Mouse (Mus musculus) forebrain, embryonic 15.5 days (tissue): ENCODE results near the gene Mark2. TPM values are rescaled to one million over a fixed set of nuclear protein-coding genes. Genes with fewer than 3 reads are reported as not detected.
A peak's percentile ranks its signal among the peaks of the same experiment; 100 is the strongest.

Source experiments
- ATAC-seq: fragments of 200-750 bp; cut with Nextera tagmentation; replicated peaks from 2 replicates; pipeline ENCODE4 v1.8.0; 2017; ENCODE audit warnings: mild to moderate bottlenecking, moderate TSS enrichment, moderate library complexity
- H3K27ac ChIP-seq: fragments of 300-500 bp; sonication (generic); replicated peaks from 2 replicates; pipeline ENCODE4 v1.5.1; 2015; ENCODE audit warnings: mild to moderate bottlenecking, inconsistent platforms
- H3K27me3 ChIP-seq: fragments of 300-500 bp; sonication (generic); 2 replicates; pipeline ENCODE4 v1.6.1; 2015; ENCODE audit warnings: inconsistent platforms
- H3K36me3 ChIP-seq: fragments of 300-500 bp; sonication (generic); 2 replicates; pipeline ENCODE4 v1.6.1; 2015; ENCODE audit warnings: mild to moderate bottlenecking, inconsistent platforms
- H3K4me1 ChIP-seq: fragments of 300-500 bp; sonication (generic); 2 replicates; pipeline ENCODE4 v1.6.1; 2015; ENCODE audit warnings: inconsistent platforms
- H3K4me2 ChIP-seq: fragments of 300-500 bp; sonication (generic); replicated peaks from 2 replicates; pipeline ENCODE4 v1.6.1; 2015; ENCODE audit warnings: mild to moderate bottlenecking, inconsistent platforms
- H3K4me3 ChIP-seq: fragments of 300-500 bp; sonication (generic); 2 replicates; pipeline ENCODE4 v1.5.1; 2015; ENCODE audit warnings: mild to moderate bottlenecking, inconsistent platforms
- H3K9ac ChIP-seq: fragments of 300-500 bp; sonication (generic); replicated peaks from 2 replicates; pipeline ENCODE4 v1.6.1; 2015; ENCODE audit warnings: mild to moderate bottlenecking, inconsistent platforms
- H3K9me3 ChIP-seq: fragments of 300-500 bp; sonication (generic); 2 replicates; pipeline ENCODE4 v1.6.1; 2016; ENCODE audit warnings: inconsistent platforms
- WGBS: fragments of 180-500 bp; shearing (Covaris S2); methylation state at CpG from one replicate; pipeline ENCODE4 v1.1.7; 2015; ENCODE audit warnings: mixed read lengths; 5-methylcytosine and 5-hydroxymethylcytosine counted together
- polyA plus RNA-seq: library from polyadenylated mRNA; unstranded; fragments of >200 nt; fragmentation: Nextera tagmentation; extraction: Ambion mirVana; gene quantifications from 2 replicates; pipeline ENCODE4 v1.2.1, GENCODE M21; 2015

The Mark2 gene
- polyA plus RNA-seq, 1 experiment from 2014 or later: 52.8 TPM

DNA sequence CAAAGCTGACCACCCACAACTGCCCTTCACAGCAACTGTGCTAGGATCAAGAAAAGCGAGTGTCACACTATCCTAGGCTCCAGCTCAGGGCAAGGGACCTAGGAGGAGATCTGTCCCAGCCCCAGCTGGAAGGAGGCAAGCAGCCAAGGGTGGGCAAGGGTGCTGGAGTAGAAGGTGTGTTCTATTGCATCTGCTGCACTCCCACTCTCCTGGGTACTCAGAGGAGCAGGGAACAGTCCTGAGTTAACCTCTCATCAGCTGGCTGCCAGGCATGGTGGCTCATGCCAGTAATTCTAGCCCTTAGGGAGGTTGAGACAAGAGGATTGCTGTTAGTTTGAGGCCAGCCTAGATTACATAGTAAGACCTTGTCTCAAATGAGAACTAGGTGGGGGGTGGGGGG is 8.3 kb upstream of the Mark2 start:
- no peak for ATAC-seq
- no peak overlapping the region for H3K9ac ChIP-seq
- H3K4me3 ChIP-seq: no peak overlapping the region
- H3K9me3 ChIP-seq: no peaks in the 10 kb centered on the region
- 31% methylated on average over 1 of the region's 1 CpGs for WGBS
- no peak overlapping the region for H3K27ac ChIP-seq
- H3K4me1 ChIP-seq: no peaks in the 10 kb centered on the region
- no peaks in the 10 kb centered on the region for H3K27me3 ChIP-seq
- H3K4me2 ChIP-seq: no peak overlapping the region
- H3K36me3 ChIP-seq: 0 out of 2 replicates have a peak, but pooled peaks cover 2% of the 10 kb centered on the region

DNA sequence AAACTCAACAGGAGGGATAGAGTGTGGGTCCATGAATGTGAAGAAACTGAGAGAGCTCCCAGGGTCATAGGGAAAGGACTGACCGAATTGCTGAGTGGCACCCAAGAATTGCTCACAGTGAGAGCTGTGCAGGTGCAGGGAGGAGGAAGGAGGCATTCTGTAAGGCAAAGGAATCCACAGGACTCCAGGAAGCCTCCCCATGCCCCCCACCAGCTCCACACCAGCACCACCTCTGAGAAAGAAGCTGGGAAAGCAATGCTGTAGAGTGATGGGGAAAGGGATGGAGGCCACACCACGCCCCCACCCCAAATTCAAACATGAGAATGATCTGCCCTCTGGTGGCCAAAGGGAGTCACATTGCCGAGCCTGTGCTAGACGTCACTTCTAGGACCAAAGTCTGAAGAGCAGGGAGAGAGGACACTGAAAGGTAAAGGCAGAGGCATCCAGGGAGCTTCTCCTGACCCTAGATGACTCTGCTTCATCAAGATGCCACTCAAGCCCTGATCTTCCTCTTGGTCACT is 3.6 kb upstream of the Mark2 start:
- no peak overlapping the region for H3K4me2 ChIP-seq
- H3K9ac ChIP-seq: no peak overlapping the region
- no peak overlapping the region for H3K27ac ChIP-seq
- ATAC-seq: no peak
- H3K27me3 ChIP-seq: no peaks in the 10 kb centered on the region
- no peak overlapping the region for H3K4me3 ChIP-seq
- no peaks in the 10 kb centered on the region for H3K9me3 ChIP-seq
- H3K4me1 ChIP-seq: peaks cover 10% of the 10 kb centered on the region
- H3K36me3 ChIP-seq: no peaks in the 10 kb centered on the region
- 20% methylated on average over 4 of the region's 4 CpGs for WGBS

- no peak overlapping the region for H3K9ac ChIP-seq
- H3K4me2 ChIP-seq: no peak overlapping the region
- no peak for ATAC-seq
- H3K36me3 ChIP-seq: no peaks in the 10 kb centered on the region
- H3K9me3 ChIP-seq: no peaks in the 10 kb centered on the region
- peaks cover 36% of the 10 kb centered on the region for H3K4me1 ChIP-seq
- 85% methylated on average over 2 of the region's 2 CpGs for WGBS
- no peak overlapping the region for H3K4me3 ChIP-seq
- no peaks in the 10 kb centered on the region for H3K27me3 ChIP-seq
- H3K27ac ChIP-seq: no peak overlapping the region
These were observed 986 bp upstream of the Mark2 start for GRCm38 (mm10) chr19:7342646-7343045.

- under 1% methylated on average over 33 of the region's 46 CpGs for WGBS
- Histone ChIP-seq H3K27ac (peak overlapping the region; percentile 90), H3K27me3 (no peaks in the 10 kb centered on the region), H3K4me2 (peak overlapping the region; percentile 88), H3K36me3 (no peaks in the 10 kb centered on the region), H3K4me1 (peaks cover 52% of the 10 kb centered on the region), H3K9me3 (no peaks in the 10 kb centered on the region), H3K4me3 (peak overlapping the region; percentile 95), H3K9ac (peak overlapping the region; percentile 99)
- ATAC-seq: peak; percentile 84
These were observed 732 bp downstream of the Mark2 start for GRCm38 (mm10) chr19:7340780-7341475.

GRCm38 (mm10) chr19:7340371-7340779 is 1.3 kb downstream of the Mark2 start:
- H3K4me3 ChIP-seq: peak overlapping the region; percentile 95
- 2% methylated on average over 15 of the region's 15 CpGs for WGBS
- H3K36me3 ChIP-seq: no peaks in the 10 kb centered on the region
- peak overlapping the region; percentile 88 for H3K4me2 ChIP-seq
- peak overlapping the region; percentile 99 for H3K9ac ChIP-seq
- H3K9me3 ChIP-seq: no peaks in the 10 kb centered on the region
- peaks cover 54% of the 10 kb centered on the region for H3K4me1 ChIP-seq
- peak overlapping the region; percentile 90; the same call in 1 of the 2 replicates for H3K27ac ChIP-seq
- no peaks in the 10 kb centered on the region for H3K27me3 ChIP-seq
- ATAC-seq: no peak

GRCm38 (mm10) chr19:7339867-7340266 is 1.8 kb downstream of the Mark2 start:
- Histone ChIP-seq H3K27me3 (no peaks in the 10 kb centered on the region), H3K36me3 (no peaks in the 10 kb centered on the region), H3K27ac (no peak overlapping the region), H3K9me3 (no peaks in the 10 kb centered on the region), H3K4me2 (peak overlapping the region; percentile 88), H3K4me1 (peaks cover 54% of the 10 kb centered on the region), H3K9ac (peak overlapping the region; percentile 99), H3K4me3 (peak overlapping the region; percentile 95)
- WGBS: 47% methylated on average over 4 of the region's 4 CpGs
- ATAC-seq: no peak

DNA sequence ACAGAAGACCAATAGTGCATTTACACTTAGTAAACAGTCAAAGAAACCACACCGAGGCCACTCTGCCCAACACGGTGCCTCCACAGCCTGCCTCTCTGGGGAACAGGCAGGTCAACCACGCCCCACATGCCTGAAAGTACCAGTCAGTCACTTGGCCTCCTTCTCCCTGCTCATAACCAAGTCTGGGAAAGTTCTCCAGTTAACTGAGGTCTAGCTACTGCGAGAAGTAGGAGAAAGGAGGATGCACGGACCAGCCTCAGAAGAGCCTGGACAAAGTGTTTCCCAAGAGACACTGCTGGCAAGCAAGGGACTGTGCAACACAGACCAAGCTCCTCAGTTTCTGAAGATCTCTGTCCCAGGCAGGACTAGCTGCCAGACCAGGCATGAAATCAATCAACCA is 2.6 kb downstream of the Mark2 start:
- no peaks in the 10 kb centered on the region for H3K36me3 ChIP-seq
- peak overlapping the region; percentile 95 for H3K4me3 ChIP-seq
- H3K4me1 ChIP-seq: peaks cover 54% of the 10 kb centered on the region
- ATAC-seq: no peak
- no peaks in the 10 kb centered on the region for H3K9me3 ChIP-seq
- H3K9ac ChIP-seq: peak overlapping the region; percentile 99
- no peak overlapping the region for H3K27ac ChIP-seq
- 68% methylated on average over 5 of the region's 5 CpGs for WGBS
- H3K4me2 ChIP-seq: peak overlapping the region; percentile 88
- no peaks in the 10 kb centered on the region for H3K27me3 ChIP-seq

GRCm38 (mm10) chr19:7337781-7338342 is 3.8 kb downstream of the Mark2 start:
- no peak for ATAC-seq
- H3K9me3 ChIP-seq: no peaks in the 10 kb centered on the region
- H3K27ac ChIP-seq: no peak overlapping the region
- H3K9ac ChIP-seq: no peak overlapping the region
- no peaks in the 10 kb centered on the region for H3K36me3 ChIP-seq
- no peak overlapping the region for H3K4me2 ChIP-seq
- H3K4me1 ChIP-seq: peaks cover 54% of the 10 kb centered on the region
- no peak overlapping the region for H3K4me3 ChIP-seq
- no peaks in the 10 kb centered on the region for H3K27me3 ChIP-seq
- WGBS: 92% methylated on average over 2 of the region's 2 CpGs

- H3K9ac ChIP-seq: no peak overlapping the region
- ATAC-seq: no peak
- H3K27ac ChIP-seq: no peak overlapping the region
- H3K4me3 ChIP-seq: no peak overlapping the region
- no peaks in the 10 kb centered on the region for H3K36me3 ChIP-seq
- WGBS: 90% methylated on average over 4 of the region's 4 CpGs
- H3K27me3 ChIP-seq: no peaks in the 10 kb centered on the region
- no peaks in the 10 kb centered on the region for H3K9me3 ChIP-seq
- no peak overlapping the region for H3K4me2 ChIP-seq
- peaks cover 47% of the 10 kb centered on the region for H3K4me1 ChIP-seq
These were observed 6.0 kb downstream of the Mark2 start for GRCm38 (mm10) chr19:7335656-7336055.

DNA sequence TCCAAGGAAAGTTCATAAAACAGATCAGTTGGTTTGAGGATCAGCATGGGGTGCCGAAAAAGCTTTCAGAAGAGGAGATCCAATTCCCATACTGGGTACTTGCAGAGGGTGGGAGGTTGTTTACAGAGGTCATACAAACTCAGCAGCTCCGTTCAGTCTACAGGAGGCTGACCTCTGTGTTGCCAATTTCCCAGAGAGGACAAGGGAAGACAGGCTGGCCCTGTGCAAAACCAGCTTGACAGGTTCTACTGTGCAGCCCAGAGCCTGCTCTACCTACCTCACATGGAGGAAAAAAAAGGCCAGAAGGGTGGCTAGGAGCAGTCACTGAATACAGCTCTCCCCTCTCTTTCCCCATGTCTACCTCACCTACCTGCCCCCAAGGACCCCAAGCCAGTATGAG is 7.6 kb downstream of the Mark2 start:
- Histone ChIP-seq H3K27ac (no peak overlapping the region), H3K36me3 (peaks cover 3% of the 10 kb centered on the region; the same call in 1 of the 2 replicates), H3K4me2 (no peak overlapping the region), H3K27me3 (no peaks in the 10 kb centered on the region), H3K9ac (no peak overlapping the region), H3K9me3 (no peaks in the 10 kb centered on the region), H3K4me3 (no peak overlapping the region), H3K4me1 (peaks cover 31% of the 10 kb centered on the region)
- 88% methylated on average over 2 of the region's 2 CpGs for WGBS
- ATAC-seq: no peak

- H3K36me3 ChIP-seq: no peaks in the 10 kb centered on the region
- WGBS: 42% methylated on average over 3 of the region's 3 CpGs
- H3K9me3 ChIP-seq: no peaks in the 10 kb centered on the region
- H3K4me2 ChIP-seq: no peak overlapping the region
- H3K4me1 ChIP-seq: peaks cover 3% of the 10 kb centered on the region; the same call in 1 of the 2 replicates
- no peaks in the 10 kb centered on the region for H3K27me3 ChIP-seq
- no peak overlapping the region for H3K4me3 ChIP-seq
- no peak for ATAC-seq
- H3K9ac ChIP-seq: no peak overlapping the region
- no peak overlapping the region for H3K27ac ChIP-seq
These were observed 20.3 kb downstream of the Mark2 start for GRCm38 (mm10) chr19:7321391-7321790.

DNA sequence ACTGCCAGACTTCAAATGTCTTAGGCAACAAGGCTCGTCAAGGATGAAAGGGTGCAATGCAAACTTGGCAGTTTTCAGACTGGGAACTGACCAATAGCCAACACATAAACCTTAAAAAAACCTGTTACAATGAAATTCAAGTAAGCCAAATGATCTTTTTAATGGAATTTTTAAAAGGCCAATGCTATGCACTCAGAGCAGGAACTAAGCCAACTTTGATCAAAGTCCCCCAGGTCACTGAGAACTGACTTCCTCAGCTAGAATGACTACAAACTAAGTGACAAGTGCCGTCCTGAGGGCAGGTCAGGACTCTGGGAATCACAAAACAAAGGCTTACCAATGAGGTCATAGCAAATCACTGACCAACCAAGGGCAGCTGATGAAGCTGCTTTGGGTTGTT is 21.5 kb downstream of the Mark2 start:
- 47% methylated on average over 2 of the region's 2 CpGs for WGBS
- ATAC-seq: no peak
- Histone ChIP-seq H3K9me3 (no peaks in the 10 kb centered on the region), H3K4me3 (no peak overlapping the region), H3K4me1 (peaks cover 16% of the 10 kb centered on the region), H3K27me3 (no peaks in the 10 kb centered on the region), H3K27ac (no peak overlapping the region), H3K36me3 (no peaks in the 10 kb centered on the region), H3K9ac (no peak overlapping the region), H3K4me2 (no peak overlapping the region)
